Mouse (Mus musculus) CH12.LX (cell line): ENCODE measurements at regions not wholly inside any gene's neighbourhood (a gene's known extent, or its start where the extent isn't known, plus 50 kb on each side); places are given as distances from the start of the nearest gene placed in this dataset.

Experiments
- EP300 ChIP-seq: IDR thresholded peaks from 2 replicates; pipeline ENCODE4 v1.6.1; 2011; ENCODE audit warnings: low read length, improper control_type of control experiment
- POLR2A ChIP-seq: IDR thresholded peaks from 2 replicates; pipeline ENCODE4 v1.6.1; 2011; ENCODE audit warnings: low read depth, mild to moderate bottlenecking, improper control_type of control experiment, low read length

DNA sequence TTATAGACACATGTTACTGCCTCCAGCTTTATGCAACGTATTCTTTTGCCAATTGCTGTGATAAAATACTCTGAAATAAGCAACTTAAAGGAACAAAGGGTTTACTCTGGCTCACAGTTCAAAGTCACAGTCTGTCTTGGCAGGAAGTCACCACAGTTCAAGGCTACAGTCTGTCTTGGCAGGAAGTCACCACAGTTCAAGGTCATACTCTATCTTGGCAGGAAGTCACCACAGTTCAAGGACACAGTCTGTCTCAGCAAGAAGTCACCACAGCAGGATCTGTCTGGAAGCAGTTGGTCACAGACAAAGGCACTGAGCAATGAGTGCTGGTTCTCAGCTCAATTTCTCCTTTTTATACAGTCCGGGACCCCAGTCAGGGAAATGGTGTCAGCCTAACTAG is 147.4 kb downstream of the Pxdc1 start:
- TF ChIP-seq EP300 (no peak), POLR2A (no peak)
